Mouse (Mus musculus): ENCODE measurements at regions not wholly inside any gene's neighbourhood (a gene's known extent, or its start where the extent isn't known, plus 50 kb on each side); places are given as distances from the start of the nearest gene placed in this dataset.

- Histone ChIP-seq H3K9ac (ENCODE audit: low read depth, low read length) (no peak overlapping the region), H3K4me1 (ENCODE audit: control insufficient read depth, insufficient read depth, low read depth, low read length) (no peaks in the 10 kb centered on the region), H3K9me3 (ENCODE audit: control insufficient read depth, low read length) (no peaks in the 10 kb centered on the region), H3K27ac (ENCODE audit: low read depth, low read length) (no peak overlapping the region), H3K4me2 (ENCODE audit: low read length) (no peak overlapping the region), H3K36me3 (ENCODE audit: control insufficient read depth, insufficient read depth, low read length) (no peaks in the 10 kb centered on the region), H3K4me3 (ENCODE audit: low read length) (no peak overlapping the region), H3K27me3 (replicated peaks; ENCODE audit: control insufficient read depth, insufficient read depth, low read length) (no peaks in the 10 kb centered on the region)
- no peak for ATAC-seq
- 88% methylated on average over 6 of the region's 6 CpGs for WGBS
These were observed 667.2 kb downstream of the Pdcd6ip start for GRCm38 (mm10) chr9:113040885-113041284.

GRCm38 (mm10) chr9:113033996-113034395, 674.1 kb downstream of the Pdcd6ip start:
- H3K4me3 ChIP-seq (ENCODE audit: low read length), result no peak overlapping the region
- no peak overlapping the region for H3K4me2 ChIP-seq (ENCODE audit: low read length)
- no peak overlapping the region for H3K27ac ChIP-seq (ENCODE audit: low read depth, low read length)
- whole genome bisulfite sequencing, result 75% methylated on average over 5 of the region's 5 CpGs
- no peak for ATAC-seq
- H3K9me3 ChIP-seq (ENCODE audit: control insufficient read depth, low read length), result no peaks in the 10 kb centered on the region
- H3K36me3 ChIP-seq (ENCODE audit: control insufficient read depth, insufficient read depth, low read length), result no peaks in the 10 kb centered on the region
- H3K27me3 ChIP-seq (replicated peaks; ENCODE audit: control insufficient read depth, insufficient read depth, low read length), result no peaks in the 10 kb centered on the region
- no peak overlapping the region for H3K9ac ChIP-seq (ENCODE audit: low read depth, low read length)
- H3K4me1 ChIP-seq (ENCODE audit: control insufficient read depth, insufficient read depth, low read depth, low read length), result no peaks in the 10 kb centered on the region

DNA sequence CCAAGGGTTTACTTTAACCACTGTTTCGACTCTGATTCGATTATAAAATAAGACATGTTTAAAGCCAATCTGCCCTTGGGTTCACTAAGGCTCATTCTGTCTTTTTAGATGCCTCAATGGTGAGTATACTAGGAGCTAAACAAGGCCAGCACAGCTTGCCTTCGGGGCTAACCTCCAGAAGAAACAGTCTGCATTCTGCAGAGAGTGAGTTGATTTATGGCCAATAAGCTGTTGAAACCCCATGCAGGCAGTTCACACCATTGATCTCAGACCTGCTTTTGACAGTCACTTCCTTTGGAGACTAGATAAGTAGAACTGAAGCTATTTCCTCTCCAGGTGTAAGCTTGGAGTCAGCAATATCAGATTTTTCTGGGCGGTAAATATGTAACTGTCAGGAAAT, 679.0 kb downstream of the Pdcd6ip start:
- no peak for ATAC-seq
- 84% methylated on average over 4 of the region's 4 CpGs for WGBS
- H3K27me3 ChIP-seq (replicated peaks; ENCODE audit: control insufficient read depth, insufficient read depth, low read length), result no peaks in the 10 kb centered on the region
- no peaks in the 10 kb centered on the region for H3K4me1 ChIP-seq (ENCODE audit: control insufficient read depth, insufficient read depth, low read depth, low read length)
- no peaks in the 10 kb centered on the region for H3K36me3 ChIP-seq (ENCODE audit: control insufficient read depth, insufficient read depth, low read length)
- no peak overlapping the region for H3K27ac ChIP-seq (ENCODE audit: low read depth, low read length)
- no peak overlapping the region for H3K4me2 ChIP-seq (ENCODE audit: low read length)
- H3K9me3 ChIP-seq (ENCODE audit: control insufficient read depth, low read length), result no peaks in the 10 kb centered on the region
- H3K4me3 ChIP-seq (ENCODE audit: low read length), result no peak overlapping the region
- H3K9ac ChIP-seq (ENCODE audit: low read depth, low read length), result no peak overlapping the region

DNA sequence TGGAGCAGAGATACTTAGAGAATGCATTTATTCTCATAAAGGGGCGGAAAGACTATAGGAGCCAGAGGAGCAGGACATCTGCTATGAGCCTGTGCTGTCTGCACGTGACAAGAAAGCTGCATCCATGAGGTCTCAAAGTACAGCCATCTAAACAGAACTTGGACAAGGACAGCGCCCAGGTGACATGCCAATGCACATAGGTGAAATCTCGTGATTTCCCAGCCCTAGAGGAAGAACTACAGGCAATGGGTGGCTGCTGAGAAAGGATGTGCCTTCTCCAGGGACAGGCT, 681.2 kb downstream of the Pdcd6ip start:
- no peak for ATAC-seq
- no peak overlapping the region for H3K9ac ChIP-seq (ENCODE audit: low read depth, low read length)
- H3K27me3 ChIP-seq (replicated peaks; ENCODE audit: control insufficient read depth, insufficient read depth, low read length), result no peaks in the 10 kb centered on the region
- H3K36me3 ChIP-seq (ENCODE audit: control insufficient read depth, insufficient read depth, low read length), result no peaks in the 10 kb centered on the region
- H3K9me3 ChIP-seq (ENCODE audit: control insufficient read depth, low read length), result no peaks in the 10 kb centered on the region
- no peak overlapping the region for H3K27ac ChIP-seq (ENCODE audit: low read depth, low read length)
- H3K4me1 ChIP-seq (ENCODE audit: control insufficient read depth, insufficient read depth, low read depth, low read length), result no peaks in the 10 kb centered on the region
- 86% methylated on average over 4 of the region's 4 CpGs for WGBS
- no peak overlapping the region for H3K4me2 ChIP-seq (ENCODE audit: low read length)
- no peak overlapping the region for H3K4me3 ChIP-seq (ENCODE audit: low read length)

DNA sequence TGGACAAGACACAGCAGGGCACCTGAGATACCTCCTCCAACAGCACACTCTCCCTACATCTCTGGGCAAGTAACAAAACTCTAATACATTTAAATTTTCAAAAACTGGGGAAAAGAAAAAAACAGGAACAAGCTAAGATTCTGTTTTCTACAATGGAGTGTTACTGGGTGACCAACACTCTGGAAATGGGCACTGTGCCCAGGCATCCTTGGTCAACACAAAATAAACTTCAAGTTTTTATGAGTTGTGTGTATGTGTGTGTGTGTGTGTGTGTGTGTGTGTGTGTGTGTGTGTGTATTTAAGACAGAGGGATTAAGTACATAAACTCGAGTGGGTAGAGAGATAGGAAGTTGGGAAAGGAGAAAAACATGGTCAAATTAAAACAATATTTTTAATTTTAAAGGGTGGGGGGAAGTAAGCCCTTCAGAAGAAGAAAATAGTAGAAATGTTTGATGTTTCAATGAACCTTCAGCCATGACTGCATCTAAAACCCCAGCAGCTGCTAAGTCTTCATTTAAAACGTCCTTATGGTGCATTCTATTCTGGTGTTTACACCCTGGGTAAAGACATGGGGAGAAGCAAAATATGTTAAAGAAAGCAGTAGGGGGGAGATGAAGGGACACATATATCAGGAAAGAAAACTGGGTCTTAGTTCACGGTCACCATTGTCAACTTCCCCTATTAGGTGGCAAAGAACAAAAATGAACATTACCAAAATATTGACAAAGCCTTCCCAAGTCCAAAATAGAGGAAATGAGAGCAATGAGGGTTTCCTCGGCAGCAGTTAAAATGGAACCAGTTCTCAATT, 681.8 kb downstream of the Pdcd6ip start:
- Histone ChIP-seq H3K36me3 (ENCODE audit: control insufficient read depth, insufficient read depth, low read length) (no peaks in the 10 kb centered on the region), H3K4me1 (ENCODE audit: control insufficient read depth, insufficient read depth, low read depth, low read length) (no peaks in the 10 kb centered on the region), H3K9ac (ENCODE audit: low read depth, low read length) (no peak overlapping the region), H3K27me3 (replicated peaks; ENCODE audit: control insufficient read depth, insufficient read depth, low read length) (no peaks in the 10 kb centered on the region), H3K4me3 (ENCODE audit: low read length) (no peak overlapping the region), H3K4me2 (ENCODE audit: low read length) (no peak overlapping the region), H3K9me3 (ENCODE audit: control insufficient read depth, low read length) (no peaks in the 10 kb centered on the region), H3K27ac (ENCODE audit: low read depth, low read length) (no peak overlapping the region)
- WGBS, result 77% methylated on average over 4 of the region's 4 CpGs
- ATAC-seq, result no peak

DNA sequence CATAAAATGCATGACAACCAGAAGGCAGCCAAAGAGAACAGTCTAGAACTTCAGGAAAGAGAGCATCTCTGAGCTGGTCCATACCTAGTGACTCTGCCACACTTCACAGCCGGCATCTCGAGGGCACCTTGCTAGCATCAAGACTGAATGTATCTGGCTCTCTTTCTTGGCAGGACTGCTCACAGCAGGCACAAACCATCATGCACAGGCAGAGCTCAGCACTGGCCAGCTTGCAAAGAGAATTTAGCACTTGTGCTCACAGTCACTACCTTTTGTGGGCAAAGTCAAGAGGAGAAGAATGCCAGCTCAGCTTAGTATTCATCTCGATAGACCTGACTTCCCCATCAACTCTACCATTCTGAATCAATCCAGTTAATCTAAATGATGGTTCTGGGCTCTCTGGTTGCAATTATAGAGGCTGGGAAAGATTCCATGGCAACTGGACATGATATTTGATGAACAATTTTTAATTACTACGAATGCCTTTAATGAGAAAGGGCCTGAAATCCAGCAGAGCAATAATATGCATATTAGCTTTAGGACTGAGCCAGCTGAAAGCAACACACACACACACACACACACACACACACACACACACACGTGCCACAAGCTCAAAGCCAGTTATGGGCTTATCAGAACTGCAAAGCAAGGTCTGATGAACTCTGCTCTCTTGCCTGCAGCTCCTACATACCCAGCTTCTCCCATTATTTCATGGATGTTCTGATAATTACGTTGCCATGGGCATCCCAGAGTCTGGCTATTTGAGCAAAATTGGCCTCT, 686.0 kb downstream of the Pdcd6ip start:
- WGBS, result 64% methylated on average over 6 of the region's 6 CpGs
- Histone ChIP-seq H3K36me3 (ENCODE audit: control insufficient read depth, insufficient read depth, low read length) (no peaks in the 10 kb centered on the region), H3K4me3 (ENCODE audit: low read length) (no peak overlapping the region), H3K9ac (ENCODE audit: low read depth, low read length) (no peak overlapping the region), H3K27me3 (replicated peaks; ENCODE audit: control insufficient read depth, insufficient read depth, low read length) (no peaks in the 10 kb centered on the region), H3K4me2 (ENCODE audit: low read length) (no peak overlapping the region), H3K4me1 (ENCODE audit: control insufficient read depth, insufficient read depth, low read depth, low read length) (no peaks in the 10 kb centered on the region), H3K27ac (ENCODE audit: low read depth, low read length) (0 out of 2 replicates have a peak overlapping the region, but pooled peaks have one; percentile 16), H3K9me3 (ENCODE audit: control insufficient read depth, low read length) (no peaks in the 10 kb centered on the region)
- ATAC-seq, result no peak

GRCm38 (mm10) chr9:113019576-113019975, 688.5 kb downstream of the Pdcd6ip start:
- Histone ChIP-seq H3K27ac (ENCODE audit: low read depth, low read length) (no peak overlapping the region), H3K9ac (ENCODE audit: low read depth, low read length) (no peak overlapping the region), H3K36me3 (ENCODE audit: control insufficient read depth, insufficient read depth, low read length) (no peaks in the 10 kb centered on the region), H3K9me3 (ENCODE audit: control insufficient read depth, low read length) (no peaks in the 10 kb centered on the region), H3K4me3 (ENCODE audit: low read length) (no peak overlapping the region), H3K4me2 (ENCODE audit: low read length) (no peak overlapping the region), H3K27me3 (replicated peaks; ENCODE audit: control insufficient read depth, insufficient read depth, low read length) (no peaks in the 10 kb centered on the region), H3K4me1 (ENCODE audit: control insufficient read depth, insufficient read depth, low read depth, low read length) (no peaks in the 10 kb centered on the region)
- 54% methylated on average over 6 of the region's 6 CpGs for WGBS
- no peak for ATAC-seq

DNA sequence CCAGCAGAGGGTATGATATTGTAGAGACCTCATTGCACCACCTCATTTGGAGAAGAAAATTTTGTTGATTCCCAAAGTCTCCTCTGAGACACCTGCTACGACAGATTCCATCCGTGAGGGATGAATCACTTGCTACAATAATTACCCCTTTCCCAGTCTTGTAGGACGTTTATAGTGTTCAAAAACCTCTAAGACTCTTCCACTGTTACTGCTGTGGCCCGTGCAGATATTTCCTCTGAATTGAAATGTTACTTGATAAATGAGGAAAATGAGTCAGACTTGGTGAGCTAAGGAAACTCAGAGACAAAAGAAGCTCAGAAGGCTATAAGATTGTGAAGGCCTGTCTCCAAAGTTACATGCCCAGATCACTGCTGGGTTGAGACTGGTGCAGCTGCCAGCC, 700.0 kb downstream of the Pdcd6ip start:
- no peak overlapping the region for H3K4me3 ChIP-seq (ENCODE audit: low read length)
- no peak overlapping the region for H3K4me2 ChIP-seq (ENCODE audit: low read length)
- no peaks in the 10 kb centered on the region for H3K4me1 ChIP-seq (ENCODE audit: control insufficient read depth, insufficient read depth, low read depth, low read length)
- H3K9me3 ChIP-seq (ENCODE audit: control insufficient read depth, low read length), result no peaks in the 10 kb centered on the region
- WGBS, result 86% methylated on average over 4 of the region's 4 CpGs
- H3K36me3 ChIP-seq (ENCODE audit: control insufficient read depth, insufficient read depth, low read length), result no peaks in the 10 kb centered on the region
- no peak overlapping the region for H3K27ac ChIP-seq (ENCODE audit: low read depth, low read length)
- no peaks in the 10 kb centered on the region for H3K27me3 ChIP-seq (replicated peaks; ENCODE audit: control insufficient read depth, insufficient read depth, low read length)
- no peak overlapping the region for H3K9ac ChIP-seq (ENCODE audit: low read depth, low read length)
- ATAC-seq, result no peak

DNA sequence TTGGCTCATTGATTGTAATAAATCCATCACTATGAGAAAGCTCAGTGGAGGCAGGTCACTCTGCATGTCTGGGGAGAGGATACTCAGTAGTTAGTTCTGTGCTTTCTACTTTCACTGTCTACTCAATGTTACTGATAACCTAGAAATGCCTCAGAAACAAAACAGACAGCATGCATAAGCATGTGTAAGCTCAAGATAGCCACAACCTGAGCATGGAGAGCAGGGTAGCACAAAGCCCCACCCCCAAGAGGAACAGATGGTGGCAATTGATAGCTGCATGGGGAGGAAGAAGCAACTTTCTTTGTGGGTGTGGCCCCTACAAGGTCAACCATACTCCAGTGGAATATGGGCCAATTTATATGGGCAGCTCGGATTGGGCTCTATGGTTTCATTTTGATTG, 711.9 kb downstream of the Pdcd6ip start:
- no peak overlapping the region for H3K9ac ChIP-seq (ENCODE audit: low read depth, low read length)
- 84% methylated on average over 1 of the region's 1 CpGs for WGBS
- H3K27me3 ChIP-seq (replicated peaks; ENCODE audit: control insufficient read depth, insufficient read depth, low read length), result no peaks in the 10 kb centered on the region
- no peaks in the 10 kb centered on the region for H3K9me3 ChIP-seq (ENCODE audit: control insufficient read depth, low read length)
- H3K36me3 ChIP-seq (ENCODE audit: control insufficient read depth, insufficient read depth, low read length), result no peaks in the 10 kb centered on the region
- H3K4me1 ChIP-seq (ENCODE audit: control insufficient read depth, insufficient read depth, low read depth, low read length), result no peaks in the 10 kb centered on the region
- no peak overlapping the region for H3K4me2 ChIP-seq (ENCODE audit: low read length)
- no peak overlapping the region for H3K27ac ChIP-seq (ENCODE audit: low read depth, low read length)
- no peak for ATAC-seq
- no peak overlapping the region for H3K4me3 ChIP-seq (ENCODE audit: low read length)

Data from hindbrain, embryonic 16.5 days (tissue).